Mouse (Mus musculus) gastrocnemius, adult 2 months (tissue): ENCODE data around the gene Cdh15. TPM values are rescaled to one million over a fixed set of nuclear protein-coding genes. Genes with fewer than 3 reads are reported as not detected.

Experiments
- DNase-seq: peaks from one replicate; pipeline ENCODE4 v3.0.0; 2022
- H3K27ac ChIP-seq: fragments of 200-600 bp; 2 replicates; pipeline ENCODE4 v1.8.1; 2022; ENCODE audit warnings: mild to moderate bottlenecking
- H3K4me3 ChIP-seq: fragments of 200-600 bp; 2 replicates; pipeline ENCODE4 v1.8.1; 2022; ENCODE audit warnings: mild to moderate bottlenecking, moderate library complexity
- CTCF ChIP-seq: fragments of 200-600 bp; IDR thresholded peaks from 2 replicates; pipeline ENCODE4 v1.8.1; 2022; ENCODE audit warnings: antibody characterized with exemption, mild to moderate bottlenecking, moderate library complexity
- intact Hi-C: fragments of 180-260 bp; cut with DNase I; formaldehyde crosslinking; loops from one replicate; pipeline ENCODE4 v1.15.1; 2025
- total RNA-seq, 2 experiments: library from RNA; stranded (reverse); gene quantifications; 2 replicates each; pipeline ENCODE4 v1.2.3; 2021

Cdh15 gene
- total RNA-seq, 2 experiments from 2014 or later = 19.0 to 22.8 TPM

DNA sequence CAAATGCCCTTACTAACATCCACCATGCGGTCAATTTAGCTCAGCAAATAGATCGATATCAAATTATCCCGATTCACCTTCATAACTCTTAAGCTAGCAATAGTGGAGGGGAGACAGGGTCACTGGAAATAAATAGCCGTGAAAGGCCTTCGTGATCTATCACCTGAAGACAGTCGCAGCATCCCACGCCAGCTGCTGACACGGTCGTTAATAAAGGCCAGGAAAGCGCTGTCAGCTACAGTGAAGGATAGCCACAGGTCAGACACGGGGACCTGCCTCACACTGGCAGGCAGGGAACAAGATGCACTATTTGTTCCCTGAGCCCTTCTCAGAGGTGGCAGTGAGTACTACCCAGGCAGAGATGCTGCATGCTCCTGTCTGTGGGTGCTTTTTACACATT lies 28.0 kb upstream of the Cdh15 start:
- intact Hi-C loops = no loop called here
- no peak for TF ChIP-seq CTCF
- H3K27ac ChIP-seq = no peak overlapping the region
- H3K4me3 ChIP-seq = no peak overlapping the region
- DNase-seq = no peak

DNA sequence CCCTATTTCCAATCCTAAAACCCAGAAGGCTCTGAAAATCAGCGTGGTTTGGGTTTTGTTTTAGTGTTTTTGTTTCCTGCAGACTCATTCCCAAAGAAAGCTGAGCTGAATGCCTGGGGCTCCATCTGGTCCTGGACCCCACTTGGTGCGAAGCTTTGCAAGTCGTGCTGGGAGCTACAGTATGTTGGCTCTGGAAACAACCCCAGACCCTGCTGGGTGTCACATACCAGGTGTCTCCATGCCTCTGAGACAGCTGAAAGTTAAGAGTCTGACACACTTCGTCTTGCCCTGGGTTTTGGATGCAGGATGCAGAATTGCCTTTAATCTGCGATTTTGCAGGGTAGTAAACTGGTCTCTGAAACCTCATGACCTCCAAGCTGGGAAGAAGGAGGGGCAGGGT lies 23.2 kb upstream of the Cdh15 start:
- intact Hi-C loops = no loop called here
- TF ChIP-seq CTCF = no peak
- DNase-seq = no peak
- Histone ChIP-seq H3K27ac (no peak overlapping the region), H3K4me3 (no peak overlapping the region)

DNA sequence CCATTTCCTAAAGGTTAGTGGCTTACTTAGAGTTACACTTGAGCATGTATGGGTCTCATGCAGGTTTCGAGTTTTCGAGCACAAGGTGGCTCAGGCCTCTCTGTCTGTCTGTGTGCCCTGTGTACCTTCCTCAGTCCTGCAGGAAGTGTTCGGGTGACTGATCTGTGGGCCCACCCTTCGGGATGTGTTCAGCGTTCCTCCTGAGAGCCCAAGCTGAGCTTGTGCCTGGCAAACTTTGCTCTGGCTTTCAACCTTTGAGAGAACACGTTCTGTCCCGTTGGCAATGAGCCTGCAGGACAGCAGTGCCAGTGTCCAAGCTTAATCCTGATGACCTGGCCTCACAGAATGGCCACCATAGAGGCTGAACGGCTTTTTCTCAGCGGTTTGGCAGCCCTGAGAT lies 22.8 kb upstream of the Cdh15 start:
- no peak for TF ChIP-seq CTCF
- no peak overlapping the region for H3K27ac ChIP-seq
- intact Hi-C loops = no loop called here
- H3K4me3 ChIP-seq = no peak overlapping the region
- peak; percentile 50 for DNase-seq

DNA sequence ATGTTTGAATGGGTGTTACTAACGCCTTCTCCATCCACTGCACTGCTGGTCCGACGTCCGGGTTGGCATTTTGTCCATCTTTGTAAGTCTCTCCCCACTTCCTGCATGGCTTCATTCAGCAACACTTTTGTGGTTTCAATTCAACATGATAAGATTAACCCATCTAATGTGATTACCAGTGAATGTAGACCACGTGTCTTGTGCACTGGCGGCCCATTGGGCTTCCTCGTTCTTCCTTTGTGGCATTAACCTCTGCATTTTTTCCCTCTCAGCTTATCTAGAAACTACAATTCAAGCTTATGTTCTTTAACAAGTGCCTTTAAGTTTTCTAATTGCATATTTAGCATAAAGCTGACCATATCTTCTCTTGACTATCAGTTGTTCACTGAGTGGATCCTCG lies 22.4 kb upstream of the Cdh15 start:
- Histone ChIP-seq H3K4me3 (no peak overlapping the region), H3K27ac (no peak overlapping the region)
- no peak for TF ChIP-seq CTCF
- no peak for DNase-seq
- intact Hi-C loops = no loop called here

DNA sequence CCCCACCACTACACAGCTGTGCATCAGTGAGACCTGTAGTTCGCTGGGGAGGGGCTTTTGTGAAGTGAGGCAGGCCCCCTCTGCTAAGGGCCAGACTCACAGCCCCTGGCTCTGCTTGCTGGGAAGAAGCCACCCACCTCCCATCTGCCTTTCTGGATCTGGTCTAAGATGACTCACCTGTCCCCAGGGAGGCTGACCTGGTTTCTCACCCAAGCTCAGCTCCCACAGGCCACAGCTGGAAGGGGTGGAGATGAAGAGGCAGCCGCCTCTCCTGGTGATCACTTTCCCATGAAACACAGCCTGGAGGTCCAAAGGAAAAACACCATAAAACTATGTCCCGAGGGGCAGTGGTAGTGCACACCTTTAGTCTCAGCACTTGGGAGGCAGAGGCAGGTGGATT lies 18.4 kb upstream of the Cdh15 start:
- no peak for DNase-seq
- intact Hi-C loops = no loop called here
- Histone ChIP-seq H3K27ac (no peak overlapping the region), H3K4me3 (no peak overlapping the region)
- TF ChIP-seq CTCF = no peak

DNA sequence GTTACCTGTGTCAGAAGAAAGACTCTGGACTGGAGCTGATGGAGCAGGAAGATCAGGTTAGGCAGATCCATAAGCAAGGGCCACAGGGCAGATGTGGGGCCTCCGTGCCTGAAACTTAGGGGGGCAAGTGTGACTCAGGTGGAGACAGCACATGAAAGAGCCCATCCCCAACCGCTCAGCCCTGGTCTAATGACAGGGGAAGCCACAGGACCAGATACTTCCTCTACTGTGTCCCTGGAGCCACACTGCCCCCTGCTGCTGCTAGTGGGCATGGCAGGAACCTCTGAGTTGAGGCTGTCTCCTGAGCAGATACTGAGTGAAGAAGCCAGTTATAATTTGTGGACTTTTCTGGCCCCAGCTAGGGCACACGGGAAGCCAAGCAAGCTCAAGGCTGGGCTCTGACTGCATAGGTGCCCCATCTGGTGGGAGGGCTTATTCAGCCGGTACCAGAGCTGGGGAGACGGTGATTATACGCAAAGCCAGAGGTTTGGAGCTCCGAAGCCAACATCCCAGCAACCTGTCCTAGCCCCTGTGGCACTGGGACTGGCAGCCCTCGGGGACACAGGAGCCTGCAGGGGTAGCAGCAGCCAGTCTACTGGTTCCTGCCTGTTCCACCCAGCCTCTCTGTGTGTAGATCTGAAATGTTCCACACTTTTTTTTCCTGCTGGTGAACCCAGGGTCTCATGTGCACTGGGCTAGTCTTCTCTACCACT lies 17.3 kb upstream of the Cdh15 start:
- no peak overlapping the region for H3K4me3 ChIP-seq
- intact Hi-C loops = loop anchor here (1.0 to 10.0 kb wide), 4 partner anchors 152 to 364 kb away; no protein-coding TSS in a partner anchor
- no peak overlapping the region for H3K27ac ChIP-seq
- peak; percentile 91 for DNase-seq
- TF ChIP-seq CTCF = peak; percentile 100; the same call in 1 of the 2 replicates

DNA sequence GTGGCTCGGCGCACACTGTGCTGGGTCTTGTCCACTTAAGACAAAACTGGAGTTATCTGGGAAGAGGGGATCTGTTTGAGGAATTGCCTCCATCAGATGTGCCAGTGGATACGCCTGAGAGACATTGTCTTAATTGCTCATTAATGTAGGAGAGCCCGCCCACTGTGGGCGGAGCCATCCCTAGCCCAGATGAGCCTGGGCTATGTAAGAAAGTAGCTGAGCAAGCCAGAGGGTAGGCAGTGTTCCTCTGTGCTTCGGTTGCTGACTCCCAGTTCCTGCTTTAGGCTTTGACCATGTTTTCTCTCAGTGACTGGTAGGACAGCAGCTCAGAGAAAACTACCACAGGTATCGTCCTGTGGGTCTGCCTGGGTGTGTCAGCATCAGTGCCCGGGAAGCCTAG lies 13.3 kb upstream of the Cdh15 start:
- DNase-seq = no peak
- no peak overlapping the region for H3K4me3 ChIP-seq
- H3K27ac ChIP-seq = no peak overlapping the region
- intact Hi-C loops = loop anchor here (10.0 kb wide), 1 partner anchor 360 kb away; no protein-coding TSS in a partner anchor
- TF ChIP-seq CTCF = no peak

DNA sequence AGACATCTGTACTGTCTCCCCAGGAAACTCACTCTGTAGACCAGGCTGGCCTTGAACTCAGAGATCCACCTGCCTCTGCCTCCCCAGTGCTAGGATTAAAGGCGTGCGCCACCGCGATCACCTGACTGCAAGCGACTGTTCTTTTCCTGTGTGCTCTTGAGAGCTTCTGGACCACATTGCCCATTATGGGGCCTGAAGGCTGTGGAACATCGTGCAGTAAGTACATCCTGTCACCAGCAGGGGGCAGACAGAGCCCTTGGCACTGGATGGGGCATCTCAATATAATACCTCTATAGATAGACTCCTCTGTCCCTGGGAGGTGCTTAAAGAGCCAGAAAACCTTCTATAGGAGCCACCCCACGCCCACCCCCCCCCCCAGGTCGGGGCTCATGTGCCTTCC lies 12.8 kb upstream of the Cdh15 start:
- Histone ChIP-seq H3K27ac (no peak overlapping the region), H3K4me3 (no peak overlapping the region)
- peak; percentile 81 for DNase-seq
- TF ChIP-seq CTCF = peak; percentile 85
- intact Hi-C loops = loop anchor here (10.0 kb wide), 1 partner anchor 360 kb away; no protein-coding TSS in a partner anchor

DNA sequence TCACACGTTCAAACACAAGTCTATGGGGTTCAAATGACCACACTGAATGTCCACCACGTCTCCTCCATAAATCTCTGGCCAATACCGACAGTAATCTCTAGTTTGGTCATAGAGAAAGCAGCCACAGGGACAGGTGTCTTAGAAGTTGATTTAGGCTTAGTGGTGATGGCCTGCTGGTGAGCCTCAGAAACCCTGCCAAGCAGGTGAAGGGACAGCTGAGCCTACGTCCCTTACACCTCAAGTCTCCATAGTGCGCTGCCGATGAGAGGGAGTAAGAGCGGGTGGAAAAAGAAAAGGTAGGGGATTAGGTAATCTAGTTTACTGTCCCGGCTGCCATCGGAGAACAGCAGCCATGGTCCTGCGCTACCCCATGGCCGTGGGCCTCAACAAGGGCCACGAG lies 11.6 kb upstream of the Cdh15 start:
- TF ChIP-seq CTCF = no peak
- intact Hi-C loops = loop anchor here (10.0 kb wide), 1 partner anchor 359 kb away; no protein-coding TSS in a partner anchor
- no peak for DNase-seq
- no peak overlapping the region for H3K4me3 ChIP-seq
- no peak overlapping the region for H3K27ac ChIP-seq

DNA sequence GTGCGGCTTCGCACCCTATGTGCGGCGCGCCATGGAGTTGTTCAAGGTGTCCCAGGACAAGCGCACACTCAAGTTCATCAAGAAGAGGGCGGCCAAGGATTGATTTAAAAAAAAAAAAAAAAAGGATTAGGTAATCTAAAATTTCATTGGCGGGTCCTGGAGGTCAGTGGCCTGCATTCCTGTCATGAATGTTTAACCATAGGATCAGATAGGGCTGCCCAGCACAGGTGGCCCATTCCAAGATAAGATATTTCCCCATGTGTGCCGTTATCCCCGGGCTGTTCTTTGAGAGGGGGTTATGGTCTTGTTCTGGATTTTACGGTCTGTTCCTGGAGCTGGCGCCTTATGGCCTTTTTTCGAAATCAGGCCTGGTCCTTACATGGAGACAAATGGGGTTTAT lies 11.1 kb upstream of the Cdh15 start:
- intact Hi-C loops = loop anchor here (10.0 kb wide), 1 partner anchor 358 kb away; no protein-coding TSS in a partner anchor
- no peak for DNase-seq
- Histone ChIP-seq H3K4me3 (no peak overlapping the region), H3K27ac (no peak overlapping the region)
- TF ChIP-seq CTCF = no peak

DNA sequence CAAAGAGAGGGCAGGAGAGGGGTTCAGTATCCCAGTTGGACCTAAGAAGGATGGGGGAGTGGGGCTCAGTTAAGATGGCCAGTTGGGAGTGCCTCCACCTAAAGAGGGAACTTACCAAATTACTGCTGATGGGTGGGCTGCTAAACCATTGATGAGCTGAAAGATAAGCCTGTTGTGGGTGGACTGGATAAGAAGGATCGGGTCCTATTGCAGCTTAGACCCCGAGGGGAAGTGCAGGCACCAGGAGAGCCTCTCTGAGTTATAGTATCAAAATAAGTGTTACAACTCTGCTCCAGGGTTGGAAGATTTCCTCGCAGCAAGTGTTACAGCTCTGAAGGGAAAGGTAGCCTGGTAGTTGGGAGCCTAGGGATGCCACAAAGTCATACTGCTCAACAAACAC lies 3.6 kb upstream of the Cdh15 start:
- no peak for DNase-seq
- no peak for TF ChIP-seq CTCF
- Histone ChIP-seq H3K4me3 (no peak overlapping the region), H3K27ac (no peak overlapping the region)
- intact Hi-C loops = no loop called here

DNA sequence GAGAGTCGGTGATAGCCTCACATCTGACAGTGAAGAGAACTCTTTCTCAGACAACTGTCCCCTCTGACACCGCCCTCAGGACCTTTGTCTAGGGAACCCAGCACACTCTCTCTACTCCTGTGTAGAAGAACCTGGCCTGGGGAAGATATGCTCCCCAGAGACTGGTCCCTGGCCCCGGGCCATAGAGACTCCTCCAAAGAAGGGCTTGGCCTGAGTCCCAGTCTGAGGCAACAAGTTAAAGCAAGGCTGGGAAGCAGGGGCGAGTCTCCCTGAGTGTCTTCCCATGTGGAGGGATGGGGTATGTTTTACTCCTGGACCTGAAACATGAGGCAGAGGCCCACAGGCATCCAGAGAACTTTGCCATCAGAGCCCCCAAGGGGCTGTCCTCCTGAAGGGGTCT lies 2.1 kb upstream of the Cdh15 start:
- no peak overlapping the region for H3K27ac ChIP-seq
- intact Hi-C loops = no loop called here
- DNase-seq = peak; percentile 50
- no peak for TF ChIP-seq CTCF
- H3K4me3 ChIP-seq = no peak overlapping the region

DNA sequence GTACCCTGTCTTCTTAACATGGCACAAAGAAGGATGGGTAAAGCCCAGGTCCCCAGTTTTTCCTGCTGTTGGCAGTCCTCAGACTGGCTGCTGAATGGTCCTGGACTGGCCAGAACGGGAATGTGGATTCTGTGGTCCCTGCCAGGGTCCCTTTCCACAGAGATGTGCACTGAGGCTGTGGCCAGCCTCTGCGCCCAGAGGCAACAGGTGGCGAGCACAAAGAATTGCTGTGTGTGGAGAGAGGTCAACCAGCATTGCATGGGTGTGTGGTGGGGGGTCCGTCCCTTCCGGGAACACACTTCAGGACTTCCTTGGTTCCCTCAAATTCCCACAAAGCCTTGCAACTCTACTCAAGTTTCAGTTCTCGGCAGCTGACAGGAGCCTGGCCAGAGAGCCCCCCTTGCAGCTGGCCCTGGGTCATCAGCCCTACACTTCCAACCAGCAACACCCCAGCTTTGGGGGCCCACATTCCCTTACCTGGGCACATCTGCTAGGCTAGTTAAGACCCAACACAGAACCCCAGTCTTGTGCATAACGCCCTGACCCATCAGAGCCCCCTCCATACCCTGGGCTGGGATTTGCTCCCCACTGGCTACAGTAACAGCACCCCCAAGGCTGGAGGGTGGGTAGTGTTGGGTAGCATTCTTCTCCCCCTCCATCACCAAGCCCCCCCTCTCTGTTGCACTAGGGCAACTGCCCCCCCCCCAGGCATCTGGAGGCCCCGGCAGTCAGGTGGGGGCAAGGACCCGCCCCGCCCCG lies 1.6 kb downstream of the Cdh15 start:
- no peak for DNase-seq
- TF ChIP-seq CTCF = no peak
- Histone ChIP-seq H3K27ac (peak overlapping the region; percentile 92), H3K4me3 (peak overlapping the region; percentile 79)
- intact Hi-C loops = no loop called here
